Mouse (Mus musculus) 3134 (cell line): Measurements from ENCODE around the gene Gm44503.

Source experiments
- DNase-seq: peaks from one replicate; pipeline ENCODE4 v3.0.0-alpha.2; 2011; ENCODE audit warnings: low spot score; ENCODE audit not compliant: insufficient read length; ENCODE audit errors: extremely low read depth

Gm44503 gene

GRCm38 (mm10) chr9:72958521-72959450 is at the start of gene Gm44503, which contains the start of gene Dyx1c1:
TSS of gene Gm44503 (plus strand) at chr9:72958852.
TSS of gene Dyx1c1 (plus strand) at chr9:72958785.
- no peak for DNase-seq

- no peak for DNase-seq
Observed at GRCm38 (mm10) chr9:72911381-72911780, 47.3 kb upstream of the Gm44503 start.

- no peak for DNase-seq
Observed at GRCm38 (mm10) chr9:72913551-72913950, 45.1 kb upstream of the Gm44503 start.

DNA sequence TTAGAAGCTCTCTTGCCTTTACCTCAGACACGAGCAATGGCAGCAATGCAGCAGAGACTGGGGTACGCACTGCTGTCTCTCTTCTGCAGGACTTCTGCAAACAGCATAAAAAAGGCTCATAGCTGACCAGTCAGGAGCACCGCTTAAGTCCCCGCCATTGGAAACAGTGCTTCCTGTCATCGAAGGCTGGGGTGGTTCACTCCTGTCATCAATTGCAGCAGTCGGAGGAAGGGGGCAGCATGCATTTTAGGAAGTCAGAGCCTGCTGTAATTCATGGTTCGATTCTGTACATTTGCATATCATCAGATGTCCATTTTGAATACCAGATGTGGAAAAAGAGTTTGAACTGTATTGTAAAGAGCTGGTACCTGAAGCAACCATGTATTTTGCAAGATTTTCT is 42.9 kb upstream of the Gm44503 start:
- DNase-seq, result no peak

DNA sequence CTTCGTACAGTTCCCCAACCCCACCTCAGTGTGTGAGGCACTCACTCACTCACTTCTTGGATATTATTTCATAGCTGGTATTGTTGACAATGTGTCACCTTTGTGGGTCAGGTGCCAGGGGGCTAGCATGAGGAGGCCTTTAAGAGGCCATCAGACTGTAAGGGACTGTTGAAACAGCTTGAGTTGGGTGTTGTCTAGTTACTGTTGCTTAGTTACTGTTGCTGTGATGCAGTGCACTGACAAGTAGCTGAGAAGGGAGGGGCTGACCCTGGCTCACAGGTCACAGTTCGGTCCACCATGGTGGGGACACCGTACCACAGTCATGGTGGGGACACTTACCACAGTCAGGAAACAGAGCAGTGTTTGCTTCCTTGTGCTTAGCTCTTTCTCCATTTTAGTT is 35.6 kb upstream of the Gm44503 start:
- no peak for DNase-seq

DNA sequence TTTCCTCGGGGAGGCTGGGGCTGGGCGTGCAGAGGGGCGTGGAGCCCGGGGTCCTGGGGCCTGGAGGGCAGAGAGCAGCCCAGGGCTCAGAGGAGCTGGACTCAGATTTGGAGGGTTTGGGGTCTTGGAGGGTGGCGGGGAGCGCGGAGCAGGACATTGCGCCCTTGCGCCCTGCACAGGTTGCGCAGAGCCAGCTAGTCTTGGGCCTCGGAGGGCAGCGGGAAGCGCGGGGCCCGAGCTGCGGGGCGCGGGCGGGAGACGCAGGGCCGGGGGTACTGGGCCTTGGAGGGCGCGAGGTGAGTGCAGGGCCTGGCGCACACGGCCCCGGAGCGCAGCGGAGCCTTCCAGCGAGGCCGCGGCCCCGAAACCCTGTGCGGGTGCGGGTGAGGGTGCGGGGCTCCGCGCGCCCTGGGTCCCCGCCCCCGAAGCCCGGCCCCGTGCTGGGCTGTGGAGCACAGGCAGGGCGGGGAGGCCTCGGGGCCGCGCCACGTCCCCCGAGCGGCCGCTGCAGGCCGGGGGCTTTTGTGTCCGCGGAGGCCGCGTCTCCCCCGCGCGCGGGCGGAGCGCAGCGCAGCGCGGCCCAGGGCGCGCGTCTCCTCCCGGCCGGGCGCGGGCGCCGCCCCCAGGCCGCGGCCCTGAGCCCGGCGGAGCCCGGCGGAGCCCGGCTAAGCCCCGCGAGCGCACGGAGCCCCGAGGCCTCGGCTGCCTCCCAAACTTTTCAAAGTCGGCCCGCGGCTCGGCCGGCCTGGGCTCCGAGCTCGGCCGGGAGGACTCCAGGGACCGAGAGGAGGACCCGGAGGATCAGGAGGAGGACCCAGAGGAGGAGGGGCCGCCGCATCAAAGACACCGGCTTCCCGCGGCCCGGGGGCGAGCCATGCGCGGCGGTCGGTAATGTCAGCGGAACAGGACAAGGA is 33.4 kb upstream of the Gm44503 start, which contains the start of gene Pygo1:
Pygo1 (plus strand) TSS at position 625 of the 914 bp plus-strand sequence.
- DNase-seq, result no peak

GRCm38 (mm10) chr9:72925935-72926258 is 32.8 kb upstream of the Gm44503 start:
- no peak for DNase-seq

GRCm38 (mm10) chr9:72931166-72931790 is 27.4 kb upstream of the Gm44503 start:
- no peak for DNase-seq

- DNase-seq, result no peak
Observed at GRCm38 (mm10) chr9:72935309-72935708, 23.3 kb upstream of the Gm44503 start.

- no peak for DNase-seq
Observed at GRCm38 (mm10) chr9:72936301-72936700, 22.4 kb upstream of the Gm44503 start.

DNA sequence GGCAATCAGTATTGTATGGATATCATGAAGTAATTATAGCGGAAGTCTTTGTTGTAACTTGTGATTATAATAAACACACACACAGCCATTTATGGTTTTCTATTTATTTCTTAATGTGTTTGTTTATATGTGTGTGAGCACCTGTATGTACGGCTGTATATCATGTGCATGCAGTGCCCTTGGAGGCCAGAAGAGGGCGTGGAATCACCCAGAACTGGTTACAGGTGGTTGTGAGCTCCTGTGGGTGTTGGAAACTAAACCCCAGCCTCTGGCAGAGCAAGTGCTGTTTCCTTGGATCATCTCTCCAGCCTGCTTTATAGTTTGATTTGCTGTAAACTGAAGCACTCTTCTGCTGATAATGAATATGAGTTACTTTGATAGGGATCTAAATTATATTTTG is 15.2 kb upstream of the Gm44503 start:
- DNase-seq, result no peak

- DNase-seq, result no peak
Observed at GRCm38 (mm10) chr9:72944286-72944685, 14.4 kb upstream of the Gm44503 start.

DNA sequence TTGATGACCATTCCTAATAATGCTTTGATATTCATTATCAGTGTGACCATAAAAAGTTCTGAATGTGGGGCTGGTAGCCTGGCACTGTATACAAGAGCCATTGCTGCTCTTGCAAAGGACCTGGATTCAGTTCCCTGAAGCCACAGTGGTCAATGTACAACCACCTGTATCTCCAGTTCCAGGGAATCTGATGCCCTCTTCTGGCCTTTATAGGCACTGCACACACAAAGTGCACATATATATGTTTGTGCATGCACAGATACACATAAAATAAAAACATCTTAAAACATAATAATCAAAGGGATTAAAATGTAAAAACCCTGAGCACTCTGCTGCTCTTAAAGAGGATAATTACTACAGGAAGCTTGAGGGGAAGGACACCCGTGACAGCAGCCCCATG is 11.6 kb upstream of the Gm44503 start:
- no peak for DNase-seq

GRCm38 (mm10) chr9:72949572-72949971 is 9.1 kb upstream of the Gm44503 start:
- DNase-seq, result no peak

DNA sequence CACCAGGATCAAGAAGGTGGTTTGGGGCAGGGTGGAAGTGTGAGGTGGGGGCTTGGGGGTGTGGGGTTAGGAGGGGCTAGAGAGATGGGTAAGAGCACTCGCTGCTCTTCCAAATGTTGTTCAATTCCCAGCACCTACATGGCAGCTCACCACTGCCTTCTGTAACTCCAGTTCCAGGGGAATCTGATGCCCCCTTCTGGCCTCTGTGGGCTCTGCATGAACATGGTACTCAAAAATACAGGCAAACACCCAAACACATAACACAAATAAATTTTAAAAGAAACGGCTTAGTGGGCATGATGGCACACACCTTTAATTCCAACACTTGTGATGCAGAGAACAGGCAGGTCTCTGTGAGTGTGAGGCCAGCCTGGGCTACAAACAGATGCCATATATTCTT is 3.9 kb upstream of the Gm44503 start:
- no peak for DNase-seq

DNA sequence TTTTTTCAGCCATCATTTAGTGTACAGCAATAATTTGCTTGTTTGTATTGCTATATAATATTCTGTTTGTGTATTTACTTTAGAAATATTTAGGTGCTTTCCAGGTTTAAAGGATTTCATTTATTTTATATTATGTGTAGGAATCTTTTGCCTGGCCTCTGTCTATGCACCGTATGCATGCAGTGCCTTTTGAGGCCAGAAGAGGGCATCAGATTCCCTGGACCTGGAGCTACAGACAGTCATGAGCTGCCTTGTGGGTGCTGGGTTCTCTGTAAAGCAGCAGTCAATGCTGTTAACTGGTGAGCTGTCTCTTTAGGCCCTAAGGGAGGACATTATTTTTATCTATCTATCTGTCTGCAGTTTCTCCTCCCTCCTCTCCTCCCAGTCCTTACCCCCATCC is 3.1 kb upstream of the Gm44503 start:
- no peak for DNase-seq

- DNase-seq, result no peak
Observed at GRCm38 (mm10) chr9:72961346-72961745, 2.7 kb downstream of the Gm44503 start.

GRCm38 (mm10) chr9:72961959-72962358 is 3.3 kb downstream of the Gm44503 start:
- DNase-seq, result no peak

DNA sequence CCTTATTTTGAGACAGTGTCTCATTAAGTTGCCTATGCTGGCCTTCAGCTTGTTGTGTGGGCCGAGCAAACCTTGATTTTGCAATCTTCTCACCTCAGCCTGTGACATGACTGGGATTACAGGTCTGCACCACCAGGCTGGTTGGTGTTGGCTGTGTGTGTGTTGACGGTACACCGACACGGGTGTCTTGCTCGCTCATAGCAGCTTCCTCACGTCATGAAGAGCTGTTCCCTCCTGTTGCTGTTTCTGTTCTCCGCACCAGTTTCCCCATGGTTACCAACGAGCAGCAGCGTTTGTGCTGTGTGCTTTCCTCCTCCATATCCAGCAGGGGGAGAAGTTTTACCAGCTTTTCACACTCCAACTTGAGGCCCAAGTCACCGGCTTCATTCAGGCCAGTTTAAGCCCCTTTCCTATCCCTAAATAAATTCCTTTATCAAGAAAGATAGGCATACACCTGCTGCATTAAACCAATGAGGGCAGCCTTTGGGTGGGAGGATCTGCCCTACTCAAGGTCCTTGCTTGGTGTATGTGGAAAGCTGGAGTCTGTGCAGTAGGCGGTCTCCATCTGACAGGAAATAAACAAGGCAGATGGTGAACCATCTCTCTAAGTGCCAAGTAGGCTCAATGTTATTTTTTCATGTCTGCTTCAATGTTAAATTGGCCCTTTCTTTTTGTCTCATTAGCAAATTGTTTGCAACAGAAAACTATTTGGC is 9.9 kb downstream of the Gm44503 start:
- DNase-seq, result peak; percentile 34

- DNase-seq, result no peak
Observed at GRCm38 (mm10) chr9:72969874-72970273, 11.2 kb downstream of the Gm44503 start.
